Mouse (Mus musculus) cerebellum, adult 2 months (tissue): Measurements from ENCODE around the gene Hoxc8.

Experiments
- CTCF ChIP-seq: fragments of 200-500 bp; IDR thresholded peaks from 2 replicates; pipeline ENCODE4 v1.5.1; 2011; ENCODE audit warnings: low read depth, mild to moderate bottlenecking, control low read depth, low read length, moderate library complexity, borderline replicate concordance; ENCODE audit not compliant: insufficient read depth
- POLR2A ChIP-seq: fragments of 200-500 bp; IDR thresholded peaks from 2 replicates; pipeline ENCODE4 v1.6.1; 2011; ENCODE audit warnings: low read length, control low read depth, borderline replicate concordance; ENCODE audit not compliant: insufficient read depth

- TF ChIP-seq CTCF (no peak), POLR2A (no peak)
These were observed 20.6 kb downstream of the Hoxc8 start for GRCm38 (mm10) chr15:103010847-103011555.
